Mouse (Mus musculus) hindbrain, embryonic 13.5 days (tissue): ENCODE measurements around the gene Ccdc175. TPM values are rescaled to one million over a fixed set of nuclear protein-coding genes. Genes with fewer than 3 reads are reported as not detected.

ENCODE experiments used
- ATAC-seq: fragments of 200-750 bp; cut with Nextera tagmentation; 2 replicates; pipeline ENCODE4 v1.8.0; 2017; ENCODE audit warnings: moderate TSS enrichment; ENCODE audit not compliant: low FRiP score
- H3K27ac ChIP-seq: fragments of 300-500 bp; sonication (generic); 2 replicates; pipeline ENCODE4 v1.5.1; 2015; ENCODE audit warnings: inconsistent platforms, mild to moderate bottlenecking, moderate library complexity
- H3K27me3 ChIP-seq: fragments of 300-500 bp; sonication (generic); 2 replicates; pipeline ENCODE4 v1.6.1; 2015; ENCODE audit warnings: mild to moderate bottlenecking, inconsistent platforms
- H3K36me3 ChIP-seq: fragments of 300-500 bp; sonication (generic); 2 replicates; pipeline ENCODE4 v1.6.1; 2015; ENCODE audit warnings: mild to moderate bottlenecking, inconsistent platforms
- H3K4me1 ChIP-seq: fragments of 300-500 bp; sonication (generic); replicated peaks from 2 replicates; pipeline ENCODE4 v1.6.1; 2015; ENCODE audit warnings: inconsistent platforms
- H3K4me2 ChIP-seq: fragments of 300-500 bp; sonication (generic); 2 replicates; pipeline ENCODE4 v1.6.1; 2015; ENCODE audit warnings: inconsistent platforms, mild to moderate bottlenecking, moderate library complexity
- H3K4me3 ChIP-seq: fragments of 300-500 bp; sonication (generic); 2 replicates; pipeline ENCODE4 v1.5.1; 2015; ENCODE audit warnings: mild to moderate bottlenecking, inconsistent platforms
- H3K9ac ChIP-seq: fragments of 300-500 bp; sonication (generic); 2 replicates; pipeline ENCODE4 v1.6.1; 2015; ENCODE audit warnings: mild to moderate bottlenecking, inconsistent platforms
- H3K9me3 ChIP-seq: fragments of 300-500 bp; sonication (generic); 2 replicates; pipeline ENCODE4 v1.6.1; 2016; ENCODE audit warnings: inconsistent platforms
- WGBS: fragments of 180-500 bp; shearing (Covaris S2); methylation state at CpG from one replicate; pipeline ENCODE4 v1.1.7; 2015; 5-methylcytosine and 5-hydroxymethylcytosine counted together
- microRNA-seq: library from miRNA; unstranded; fragments of <30 nt; microRNA quantifications from one replicate; pipeline ENCODE4, GENCODE M21; 2016
- polyA plus RNA-seq: library from polyadenylated mRNA; unstranded; fragments of >200 nt; fragmentation: Nextera tagmentation; extraction: Ambion mirVana; gene quantifications from 2 replicates; pipeline ENCODE4 v1.2.1, GENCODE M21; 2015

Gene Ccdc175
- polyA plus RNA-seq, 1 experiment from 2014 or later, result not detected

DNA sequence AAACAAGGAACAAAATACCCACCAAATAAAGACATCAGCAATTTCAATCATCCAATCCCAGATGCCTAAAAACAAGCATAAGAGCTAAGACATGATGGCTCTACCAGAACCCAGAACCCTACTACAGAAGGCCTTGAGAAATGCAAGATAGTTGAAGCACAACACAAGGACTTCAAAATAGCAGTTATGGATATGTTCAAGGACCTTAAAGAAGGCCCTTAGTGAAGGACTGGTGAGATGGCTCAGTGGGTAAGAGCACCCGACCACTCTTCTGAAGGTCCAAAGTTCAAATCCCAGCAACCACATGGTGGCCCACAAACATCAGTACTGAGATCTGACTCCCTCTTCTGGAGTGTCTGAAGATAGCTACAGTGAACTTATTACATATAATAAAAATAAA is 127.0 kb downstream of the Ccdc175 start:
- Histone ChIP-seq H3K36me3 (no peaks in the 10 kb centered on the region), H3K4me3 (no peak overlapping the region), H3K27ac (no peak overlapping the region), H3K9ac (no peak overlapping the region), H3K27me3 (no peaks in the 10 kb centered on the region), H3K4me2 (no peak overlapping the region), H3K9me3 (no peaks in the 10 kb centered on the region), H3K4me1 (no peaks in the 10 kb centered on the region)
- WGBS, result 89% methylated on average over 1 of the region's 1 CpGs
- no peak for ATAC-seq

DNA sequence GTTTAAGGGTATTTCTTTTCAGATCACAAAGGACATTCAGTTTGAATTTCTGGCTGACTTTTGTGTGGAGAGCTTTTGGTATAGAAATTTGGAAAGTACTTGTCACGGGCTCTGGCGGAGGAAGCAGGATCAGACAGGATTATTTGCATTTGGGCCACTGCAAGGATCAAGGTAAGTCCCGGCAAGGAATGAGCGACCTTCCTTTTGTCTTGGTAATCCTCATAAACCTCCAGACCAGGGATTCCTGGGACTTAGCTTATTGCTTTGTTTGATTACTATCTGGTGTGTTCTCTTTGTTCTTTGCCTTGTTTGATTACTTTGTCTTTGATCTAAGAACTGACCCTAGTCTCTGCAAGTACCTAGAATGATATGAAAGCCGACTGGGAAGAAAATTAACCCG is 131.0 kb downstream of the Ccdc175 start:
- Histone ChIP-seq H3K9ac (no peak overlapping the region), H3K4me1 (no peaks in the 10 kb centered on the region), H3K27me3 (no peaks in the 10 kb centered on the region), H3K9me3 (peaks cover 5% of the 10 kb centered on the region; the same call in 1 of the 2 replicates), H3K27ac (no peak overlapping the region), H3K4me3 (no peak overlapping the region), H3K4me2 (no peak overlapping the region), H3K36me3 (no peaks in the 10 kb centered on the region)
- WGBS, result 54% methylated on average over 6 of the region's 6 CpGs
- ATAC-seq, result no peak

DNA sequence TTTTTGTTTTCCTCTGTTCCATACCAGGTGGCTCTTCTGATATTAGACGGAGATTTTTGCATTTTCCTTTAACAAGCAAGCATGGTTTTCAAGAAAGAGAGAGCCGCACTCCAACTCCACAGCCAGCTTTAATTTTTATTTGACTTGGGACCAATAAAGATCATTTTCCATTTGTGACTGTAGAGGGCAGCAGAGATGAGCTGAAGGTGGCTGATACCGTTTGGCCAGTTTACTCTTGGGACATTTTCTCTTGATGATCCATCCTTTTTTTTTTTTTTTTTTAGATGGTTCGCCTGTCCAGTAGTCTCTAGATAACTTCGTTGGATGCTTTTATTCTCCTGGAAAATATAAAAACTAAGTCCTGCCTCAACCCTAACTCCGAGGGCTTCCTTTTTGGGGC is 131.5 kb downstream of the Ccdc175 start:
- no peak for ATAC-seq
- no peaks in the 10 kb centered on the region for H3K36me3 ChIP-seq
- H3K9ac ChIP-seq, result no peak overlapping the region
- WGBS, result 46% methylated on average over 6 of the region's 6 CpGs
- H3K4me1 ChIP-seq, result no peaks in the 10 kb centered on the region
- peaks cover 5% of the 10 kb centered on the region; the same call in 1 of the 2 replicates for H3K9me3 ChIP-seq
- no peak overlapping the region for H3K4me3 ChIP-seq
- no peak overlapping the region for H3K27ac ChIP-seq
- H3K4me2 ChIP-seq, result no peak overlapping the region
- H3K27me3 ChIP-seq, result no peaks in the 10 kb centered on the region

DNA sequence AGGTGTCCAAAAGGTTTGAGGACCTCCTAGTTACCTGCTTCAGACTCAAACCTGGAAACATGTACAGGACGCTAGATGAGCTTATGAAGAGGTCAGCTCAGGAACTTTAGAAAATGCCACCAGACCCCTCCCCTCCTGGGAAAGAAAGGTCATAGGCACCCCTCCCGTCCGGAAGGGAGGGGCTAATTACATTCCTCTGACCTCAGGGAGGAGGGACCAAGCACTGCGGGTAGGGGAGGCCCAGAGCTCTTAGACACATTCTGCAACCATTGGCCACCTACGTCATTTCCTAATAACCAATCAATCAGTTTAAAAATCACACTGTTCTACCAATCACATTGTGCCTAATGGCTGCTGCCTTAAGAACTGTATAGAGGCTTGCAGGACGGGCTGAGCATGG is 132.3 kb downstream of the Ccdc175 start:
- no peak for ATAC-seq
- Histone ChIP-seq H3K36me3 (no peaks in the 10 kb centered on the region), H3K27ac (no peak overlapping the region), H3K27me3 (no peaks in the 10 kb centered on the region), H3K9ac (no peak overlapping the region), H3K4me2 (no peak overlapping the region), H3K4me1 (no peaks in the 10 kb centered on the region), H3K4me3 (no peak overlapping the region), H3K9me3 (peaks cover 5% of the 10 kb centered on the region; the same call in 1 of the 2 replicates)
- WGBS, result 89% methylated on average over 6 of the region's 6 CpGs

Small RNA genes within 50 kb of the gene (microRNA-seq; reads per million reads assigned to microRNA genes)
- not detected for gene Gm24466

Other genes with a start within 250 kb of the Ccdc175 start
- gene Gpr135, start 113.9 kb downstream of the Ccdc175 start, polyA plus RNA-seq, result 3.1 and 3.4 TPM in 2 replicates
- gene L3hypdh, start 99.6 kb downstream of the Ccdc175 start, polyA plus RNA-seq, result 9.9 and 10.5 TPM in 2 replicates
- gene Jkamp, start 99.4 kb downstream of the Ccdc175 start, polyA plus RNA-seq, result 126 and 129 TPM in 2 replicates
- gene Rtn1, start 224.0 kb upstream of the Ccdc175 start, polyA plus RNA-seq, result 2,446 and 2,546 TPM in 2 replicates